Mouse (Mus musculus) forebrain, embryonic 11.5 days (tissue): ENCODE measurements at regions not wholly inside any gene's neighbourhood (a gene's known extent, or its start where the extent isn't known, plus 50 kb on each side); places are given as distances from the start of the nearest gene placed in this dataset.

ENCODE experiments used
- ATAC-seq: fragments of 200-750 bp; cut with Nextera tagmentation; replicated peaks from 2 replicates; pipeline ENCODE4 v1.8.0; 2017; ENCODE audit warnings: moderate TSS enrichment; ENCODE audit not compliant: low FRiP score
- DNase-seq: peaks from one replicate; pipeline ENCODE4 v3.0.0-alpha.2; 2017; ENCODE audit warnings: low spot score
- H3K27ac ChIP-seq: fragments of 300-500 bp; sonication (generic); 2 replicates; pipeline ENCODE4 v1.5.1; 2014; ENCODE audit warnings: low read depth, low read length
- H3K27me3 ChIP-seq: fragments of 300-500 bp; sonication (generic); 2 replicates; pipeline ENCODE4 v1.6.1; 2014; ENCODE audit warnings: mild to moderate bottlenecking, low read length, mixed read lengths; ENCODE audit not compliant: control insufficient read depth, insufficient read depth
- H3K36me3 ChIP-seq: fragments of 300-500 bp; sonication (generic); 2 replicates; pipeline ENCODE4 v1.6.1; 2014; ENCODE audit warnings: mild to moderate bottlenecking, low read length, moderate library complexity, mixed read lengths; ENCODE audit not compliant: control insufficient read depth, insufficient read depth
- H3K4me1 ChIP-seq: fragments of 300-500 bp; sonication (generic); replicated peaks from 2 replicates; pipeline ENCODE4 v1.6.1; 2014; ENCODE audit warnings: low read length, mixed read lengths; ENCODE audit not compliant: control insufficient read depth, insufficient read depth
- H3K4me2 ChIP-seq: fragments of 300-500 bp; sonication (generic); 2 replicates; pipeline ENCODE4 v1.6.1; 2014; ENCODE audit warnings: low read depth, mild to moderate bottlenecking, low read length, moderate library complexity, mixed read lengths; ENCODE audit not compliant: severe bottlenecking
- H3K4me3 ChIP-seq: fragments of 300-500 bp; sonication (generic); 2 replicates; pipeline ENCODE4 v1.5.1; 2014; ENCODE audit warnings: low read depth, low read length
- H3K9ac ChIP-seq: fragments of 300-500 bp; sonication (generic); 2 replicates; pipeline ENCODE4 v1.6.1; 2014; ENCODE audit warnings: low read length
- H3K9me3 ChIP-seq: fragments of 300-500 bp; sonication (generic); 2 replicates; pipeline ENCODE4 v1.6.1; 2016; ENCODE audit warnings: low read length, mixed read lengths; ENCODE audit not compliant: control insufficient read depth
- WGBS: fragments of 180-500 bp; shearing (Covaris S2); extraction: QIAGEN DNeasy Blood & Tissue Kit; methylation state at CpG from one replicate; pipeline ENCODE4 v1.1.7; 2014; 5-methylcytosine and 5-hydroxymethylcytosine counted together

DNA sequence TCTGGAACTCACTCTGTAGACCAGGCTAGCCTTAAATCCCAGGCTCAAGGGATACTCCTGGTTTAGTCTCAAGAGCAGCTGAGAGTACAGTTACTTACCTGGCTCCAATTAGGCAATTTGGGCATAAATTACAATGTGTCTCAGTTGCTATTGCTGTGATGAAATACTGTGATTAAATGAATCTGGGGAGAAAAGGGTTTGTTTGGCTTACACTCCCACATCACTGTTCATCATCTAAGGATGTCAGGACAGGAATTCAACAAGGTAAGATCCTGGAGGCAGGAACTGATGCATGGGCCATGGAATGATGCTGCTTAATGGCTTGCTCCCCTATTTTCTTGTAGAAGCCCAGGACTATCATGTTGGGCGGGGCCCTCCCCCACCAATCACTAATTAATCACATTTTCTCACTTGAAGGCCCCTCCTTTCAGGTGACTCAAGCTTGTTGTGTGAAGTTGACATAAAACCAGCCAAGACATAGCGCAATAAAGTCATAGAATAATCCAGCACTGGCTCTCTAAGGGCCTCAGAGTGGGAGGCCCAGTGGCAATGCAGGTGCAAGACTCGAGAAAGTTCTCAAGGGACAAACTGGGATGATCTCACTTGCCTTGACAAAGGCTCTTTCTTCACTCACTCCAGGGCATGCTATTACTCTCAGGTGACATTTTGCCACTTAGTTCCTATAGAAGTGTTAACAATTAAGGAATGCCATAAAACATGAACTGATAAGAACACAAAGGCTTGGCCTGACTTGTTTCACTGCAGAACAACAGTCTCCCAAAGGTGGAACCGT is 85.4 kb upstream of the Barx2 start:
- Histone ChIP-seq H3K9ac (no peak overlapping the region), H3K9me3 (no peaks in the 10 kb centered on the region), H3K27me3 (no peaks in the 10 kb centered on the region), H3K4me1 (0 out of 2 replicates have a peak, but pooled peaks cover 2% of the 10 kb centered on the region), H3K36me3 (no peaks in the 10 kb centered on the region), H3K27ac (no peak overlapping the region), H3K4me3 (no peak overlapping the region), H3K4me2 (no peak overlapping the region)
- no peak for ATAC-seq
- DNase-seq: no peak
- 85% methylated on average over 4 of the region's 4 CpGs for WGBS

DNA sequence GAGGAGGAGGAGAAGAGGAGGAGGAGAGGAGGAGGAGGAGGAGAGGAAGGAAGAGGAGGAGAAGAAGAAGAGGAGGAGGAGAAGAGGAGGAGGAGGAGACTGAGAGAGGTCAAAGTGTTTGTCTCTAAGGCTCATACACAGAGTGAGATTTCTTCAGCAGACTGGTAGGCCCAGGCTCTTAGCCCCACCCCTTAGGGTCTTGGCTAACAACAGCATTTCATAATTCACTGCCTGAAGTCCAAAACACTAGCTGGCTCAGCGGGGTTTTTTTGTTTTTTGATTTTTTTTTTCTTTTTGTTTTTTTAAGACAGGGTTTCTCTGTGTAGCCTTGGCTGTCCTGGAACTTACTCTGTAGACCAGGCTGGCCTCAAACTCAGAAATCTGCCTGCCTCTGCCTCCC is 86.5 kb upstream of the Barx2 start:
- H3K27me3 ChIP-seq: no peaks in the 10 kb centered on the region
- 63% methylated on average over 1 of the region's 1 CpGs for WGBS
- DNase-seq (no peak), ATAC-seq (no peak)
- no peaks in the 10 kb centered on the region for H3K36me3 ChIP-seq
- H3K4me2 ChIP-seq: no peak overlapping the region
- H3K9ac ChIP-seq: no peak overlapping the region
- H3K27ac ChIP-seq: no peak overlapping the region
- no peaks in the 10 kb centered on the region for H3K9me3 ChIP-seq
- H3K4me3 ChIP-seq: no peak overlapping the region
- 0 out of 2 replicates have a peak, but pooled peaks cover 2% of the 10 kb centered on the region for H3K4me1 ChIP-seq

DNA sequence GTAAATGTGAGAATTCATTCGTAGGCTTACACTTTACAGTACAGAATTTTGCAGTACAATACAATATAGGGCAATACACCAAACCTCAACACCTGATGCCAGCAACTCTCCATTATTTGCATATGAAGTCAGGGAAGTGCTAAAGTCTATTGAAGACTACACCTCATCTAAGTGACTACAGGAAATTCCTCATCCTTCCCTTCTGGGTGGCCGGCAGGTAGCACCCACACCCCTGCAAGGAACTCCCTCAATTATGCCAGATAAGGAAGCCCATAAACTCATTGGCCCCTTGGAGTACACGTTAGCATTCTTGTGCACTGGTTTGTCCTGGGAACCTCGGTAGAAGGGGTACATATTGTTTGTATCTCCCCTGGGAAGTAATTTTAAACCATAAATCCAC is 89.7 kb upstream of the Barx2 start:
- no peaks in the 10 kb centered on the region for H3K9me3 ChIP-seq
- H3K27me3 ChIP-seq: no peaks in the 10 kb centered on the region
- no peaks in the 10 kb centered on the region for H3K4me1 ChIP-seq
- H3K27ac ChIP-seq: no peak overlapping the region
- H3K9ac ChIP-seq: no peak overlapping the region
- ATAC-seq (no peak), DNase-seq (no peak)
- no peak overlapping the region for H3K4me2 ChIP-seq
- no peaks in the 10 kb centered on the region for H3K36me3 ChIP-seq
- no peak overlapping the region for H3K4me3 ChIP-seq
- WGBS: 78% methylated on average over 4 of the region's 4 CpGs

DNA sequence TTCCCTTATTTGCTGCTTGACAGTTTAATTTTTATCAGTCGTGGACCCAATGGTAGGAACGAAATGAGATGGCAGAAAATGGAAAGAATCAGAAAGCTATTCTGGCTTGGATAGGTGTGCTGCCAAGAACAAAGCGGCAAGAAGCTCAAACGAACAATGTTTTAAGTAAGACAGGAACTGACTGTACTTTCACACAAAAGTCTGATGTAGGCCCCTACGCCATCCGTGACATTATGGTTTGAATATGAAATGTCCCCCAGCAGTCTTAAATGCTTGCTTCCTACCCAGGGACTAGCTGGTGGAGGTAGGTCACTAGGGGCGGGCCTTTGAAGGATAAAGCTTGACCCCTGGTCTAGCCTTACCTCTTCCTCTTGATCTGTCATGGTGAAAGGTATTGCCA is 90.5 kb upstream of the Barx2 start:
- Histone ChIP-seq H3K4me3 (no peak overlapping the region), H3K36me3 (no peaks in the 10 kb centered on the region), H3K9me3 (no peaks in the 10 kb centered on the region), H3K9ac (no peak overlapping the region), H3K4me1 (no peaks in the 10 kb centered on the region), H3K4me2 (no peak overlapping the region), H3K27me3 (no peaks in the 10 kb centered on the region), H3K27ac (no peak overlapping the region)
- DNase-seq (no peak), ATAC-seq (no peak)
- 89% methylated on average over 7 of the region's 7 CpGs for WGBS

DNA sequence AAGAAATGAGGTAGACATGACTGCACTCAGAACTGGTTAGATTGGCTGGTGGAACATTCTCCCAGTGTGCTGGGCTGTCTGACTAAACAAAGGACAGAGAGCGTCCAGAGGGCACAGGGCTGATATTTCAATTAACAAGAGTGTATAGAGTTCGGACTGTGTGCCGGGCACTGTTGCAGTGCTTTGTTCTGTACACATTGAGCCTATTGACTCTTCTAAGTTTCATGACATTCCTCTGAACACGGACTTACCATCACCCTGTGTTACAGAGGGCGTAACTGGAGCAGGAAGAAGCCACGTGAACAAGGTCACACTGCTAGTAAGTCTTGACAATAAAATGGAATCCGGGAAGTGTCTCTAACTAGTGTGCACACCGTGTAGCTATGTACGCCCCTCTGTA is 92.1 kb upstream of the Barx2 start:
- Histone ChIP-seq H3K9me3 (no peaks in the 10 kb centered on the region), H3K4me2 (no peak overlapping the region), H3K36me3 (no peaks in the 10 kb centered on the region), H3K27ac (no peak overlapping the region), H3K4me3 (no peak overlapping the region), H3K27me3 (no peaks in the 10 kb centered on the region), H3K9ac (no peak overlapping the region), H3K4me1 (no peaks in the 10 kb centered on the region)
- DNase-seq: no peak
- no peak for ATAC-seq
- WGBS: 60% methylated on average over 9 of the region's 9 CpGs

DNA sequence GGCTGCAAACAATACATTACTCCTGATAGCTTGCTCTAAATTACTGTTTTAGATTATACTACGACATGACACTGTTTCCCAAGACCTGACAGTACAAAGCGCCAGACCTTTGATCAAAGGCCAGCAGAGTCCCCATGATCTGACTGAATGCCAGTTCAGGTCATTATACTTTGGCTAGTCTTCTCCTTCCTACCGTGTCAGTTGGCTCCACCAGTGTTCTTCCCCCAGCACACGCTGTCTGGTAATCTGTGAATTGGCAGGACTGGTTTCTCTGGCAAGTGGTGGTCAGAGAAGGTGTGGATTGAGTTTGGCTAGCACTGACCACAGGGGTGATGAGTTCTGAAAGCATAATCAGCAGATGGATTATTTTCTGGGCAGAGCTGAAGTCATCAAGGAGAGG is 93.1 kb upstream of the Barx2 start:
- Histone ChIP-seq H3K9me3 (no peaks in the 10 kb centered on the region), H3K27ac (no peak overlapping the region), H3K4me2 (no peak overlapping the region), H3K36me3 (no peaks in the 10 kb centered on the region), H3K9ac (no peak overlapping the region), H3K4me3 (no peak overlapping the region), H3K4me1 (no peaks in the 10 kb centered on the region), H3K27me3 (no peaks in the 10 kb centered on the region)
- no peak for ATAC-seq
- 86% methylated on average over 4 of the region's 4 CpGs for WGBS
- DNase-seq: no peak

DNA sequence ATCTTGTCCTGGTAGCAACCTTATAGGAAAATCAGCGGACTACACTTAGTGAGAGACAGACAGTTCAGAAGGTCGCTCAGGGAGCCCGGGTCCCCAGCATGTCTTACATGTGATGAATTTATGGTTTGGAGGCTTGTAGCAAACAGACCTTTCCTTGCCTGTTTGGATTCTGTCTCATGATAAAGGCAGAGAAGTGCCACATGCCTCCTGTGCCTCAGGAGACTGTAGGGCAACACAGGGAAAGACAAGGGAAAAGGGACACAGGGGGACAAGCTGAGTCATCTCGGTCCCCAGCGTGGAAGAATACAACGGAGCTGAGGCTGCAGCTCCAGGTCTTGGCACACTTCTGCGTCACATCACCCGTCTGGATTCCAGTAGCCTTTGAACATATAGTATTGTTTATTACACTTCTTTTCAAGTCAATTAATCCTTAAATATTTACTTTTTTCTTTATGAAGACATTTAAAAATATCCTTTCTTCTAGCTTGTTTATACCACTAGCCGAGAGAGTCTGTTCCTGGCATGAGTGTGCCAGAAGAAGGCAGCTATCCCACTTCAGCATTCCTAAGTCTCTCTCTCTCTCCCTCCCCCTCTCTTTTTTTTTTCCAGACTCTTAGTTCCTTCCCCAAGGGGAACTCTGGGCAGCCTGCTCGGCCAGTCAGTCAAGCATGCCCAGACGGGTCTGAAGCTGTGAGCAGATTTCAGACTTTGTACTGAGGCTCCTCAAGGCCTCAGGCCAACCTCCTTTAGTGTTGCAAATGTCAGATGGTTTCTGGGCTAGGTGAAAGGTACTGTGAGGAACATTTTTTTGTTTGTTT is 97.9 kb upstream of the Barx2 start:
- Histone ChIP-seq H3K4me3 (no peak overlapping the region), H3K4me1 (no peaks in the 10 kb centered on the region), H3K36me3 (no peaks in the 10 kb centered on the region), H3K27ac (no peak overlapping the region), H3K9ac (no peak overlapping the region), H3K4me2 (no peak overlapping the region), H3K9me3 (no peaks in the 10 kb centered on the region), H3K27me3 (no peaks in the 10 kb centered on the region)
- ATAC-seq: no peak
- no peak for DNase-seq
- WGBS: 62% methylated on average over 11 of the region's 11 CpGs

DNA sequence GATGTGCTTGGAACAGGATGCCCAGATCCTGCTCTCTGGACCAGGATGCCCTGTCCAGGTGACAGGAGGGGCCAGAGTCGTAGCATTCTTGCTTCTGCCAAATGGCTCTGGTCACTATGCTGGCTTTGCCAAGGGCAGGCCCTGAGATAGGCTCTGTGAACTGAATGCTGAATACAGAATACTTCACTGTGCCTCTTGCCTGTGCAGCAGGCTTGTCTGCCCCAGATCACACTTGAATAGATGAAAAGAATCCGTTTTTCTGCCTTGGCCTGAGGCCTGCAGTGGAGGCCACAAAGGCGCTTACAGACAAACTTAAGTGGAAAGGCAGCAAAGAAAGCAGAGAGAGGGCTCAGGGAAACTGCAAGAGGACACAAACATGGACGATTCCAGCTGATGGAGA is 99.7 kb upstream of the Arhgap32 start:
- Histone ChIP-seq H3K27me3 (no peaks in the 10 kb centered on the region), H3K4me3 (no peak overlapping the region), H3K9ac (no peak overlapping the region), H3K36me3 (no peaks in the 10 kb centered on the region), H3K4me1 (no peaks in the 10 kb centered on the region; the same call in 1 of the 2 replicates), H3K4me2 (no peak overlapping the region), H3K9me3 (no peaks in the 10 kb centered on the region), H3K27ac (no peak overlapping the region)
- 50% methylated on average over 4 of the region's 4 CpGs for WGBS
- ATAC-seq (no peak), DNase-seq (no peak)
